Mouse (Mus musculus) adrenal gland, postnatal 4 days (tissue): ENCODE measurements around the gene Golim4. TPM values are rescaled to one million over a fixed set of nuclear protein-coding genes. Genes with fewer than 3 reads are reported as not detected.

Experiments used
- total RNA-seq, 2 experiments: library from RNA; stranded (reverse); gene quantifications; 2 replicates each; pipeline ENCODE4 v1.2.3; 2021

Golim4 gene
- total RNA-seq, 2 experiments from 2014 or later = 89.3 to 99.7 TPM

Other genes with a start within 250 kb of the Golim4 start
- gene Gm29133, start 208.8 kb downstream of the Golim4 start, total RNA-seq = not detected
- 10 to 100 TPM; 10.7 to 11.0 TPM for gene Fstl5, start 117.3 kb upstream of the Golim4 start, total RNA-seq